Mouse (Mus musculus) C2C12 (cell line): Measurements from ENCODE around the gene Gm10803.

Experiments
- CTCF ChIP-seq: IDR thresholded peaks from one replicate; pipeline ENCODE4 v1.5.1; 2011; ENCODE audit not compliant: control insufficient read depth, insufficient read depth, insufficient read length
- USF1 ChIP-seq: IDR thresholded peaks from one replicate; pipeline ENCODE4 v1.6.1; 2011; ENCODE audit warnings: low read depth, mild to moderate bottlenecking, control low read depth, moderate library complexity

DNA sequence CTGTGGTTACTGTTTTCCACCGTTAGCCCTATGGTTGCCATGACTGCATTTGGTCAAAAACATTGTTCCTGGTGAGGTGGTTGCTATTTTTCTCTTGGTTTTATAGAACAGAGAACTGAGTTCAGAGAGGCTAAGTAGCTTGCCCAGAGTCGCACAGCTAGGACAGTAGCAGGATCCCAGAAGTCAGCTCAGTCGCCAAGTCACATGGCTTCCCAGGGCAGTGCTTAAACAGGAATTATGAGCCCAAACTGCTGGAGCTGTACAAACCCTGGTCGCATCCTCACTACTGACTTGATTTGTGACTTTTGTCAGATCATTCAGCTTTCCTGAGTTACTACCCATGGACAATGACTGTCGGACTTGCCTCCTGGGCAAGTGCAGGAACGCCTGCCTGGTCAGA lies 38.8 kb upstream of the Gm10803 start:
- TF ChIP-seq CTCF (no peak), USF1 (no peak)
